Mouse (Mus musculus): Measurements from ENCODE around the gene Syne3. TPM values are rescaled to one million over a fixed set of nuclear protein-coding genes. Genes with fewer than 3 reads are reported as not detected.

Gene Syne3
- total and polyA plus RNA-seq, 3 experiments: 4.9 to 10.7 TPM; not detected in 1

GRCm38 (mm10) chr12:105039578-105040289 lies 30.1 kb upstream of the Syne3 start:
- TF ChIP-seq SMC3 (IDR thresholded peaks at IDR 0.05; ENCODE audit: low read depth, low read length) (no peak), EP300 (IDR thresholded peaks at IDR 0.05; ENCODE audit: low read depth in 1 of 2, low read length in 2 of 2) (no peak), TAL1 (IDR thresholded peaks at IDR 0.05; ENCODE audit: low read length) (peak; percentile 39; the same call in 1 of the 2 replicates), POLR2A (IDR thresholded peaks at IDR 0.05; ENCODE audit: control insufficient read depth in 1 of 2, insufficient read depth in 1 of 2, low read depth in 1 of 2, low read length in 2 of 2, poor library complexity in 1 of 2) (no peak), USF2 (IDR thresholded peaks at IDR 0.05; ENCODE audit: borderline replicate concordance in 1 of 2, insufficient read depth in 1 of 2, low read depth in 1 of 2, low read length in 2 of 2) (no peak), ZNF384 (IDR thresholded peaks at IDR 0.05; ENCODE audit: low read depth, low read length) (no peak), KAT2A (conservative IDR thresholded peaks at IDR 0.05; ENCODE audit: low read depth, low read length) (no peak)
- Histone ChIP-seq H3K4me3 (ENCODE audit: control insufficient read depth in 1 of 2, insufficient read depth in 1 of 2, low read depth in 2 of 2, low read length in 2 of 2) (no peak overlapping the region), H3K4me1 (ENCODE audit: control insufficient read depth in 1 of 2, insufficient read depth in 2 of 2, low read length in 2 of 2) (peaks cover 14 to 41% of the 10 kb centered on the region in 2 experiments), H3K9ac (ENCODE audit: control insufficient read depth, low read depth, low read length, poor library complexity, severe bottlenecking) (peak overlapping the region; percentile 19), H3K27ac (ENCODE audit: control insufficient read depth, low read depth, low read length) (peak overlapping the region; percentile 80), H3K27me3 (ENCODE audit: control insufficient read depth in 1 of 2, insufficient read depth in 2 of 2, low read length in 2 of 2) (no peaks in the 10 kb centered on the region), H3K79me2 (ENCODE audit: control insufficient read depth, insufficient read depth, low read length, poor library complexity) (peaks cover 54% of the 10 kb centered on the region), H3K36me3 (ENCODE audit: control insufficient read depth in 1 of 2, insufficient read depth in 2 of 2, low read length in 2 of 2) (peaks cover 11 to 31% of the 10 kb centered on the region in 2 experiments), H3K9me3 (replicated peaks; ENCODE audit: insufficient read depth, low read length) (no peaks in the 10 kb centered on the region)
- peak; percentile 52 for DNase-seq (ENCODE audit: low read depth, low spot score)

GRCm38 (mm10) chr12:105038918-105039317 lies 29.3 kb upstream of the Syne3 start:
- no peak for TF ChIP-seq NELFE (IDR thresholded peaks at IDR 0.05; ENCODE audit: low read depth, low read length)
- TF ChIP-seq POLR2AphosphoS5 (IDR thresholded peaks at IDR 0.05; ENCODE audit: borderline replicate concordance, low read depth, low read length): no peak
- 0 out of 2 replicates have a peak, but pooled peaks have one; percentile 36 for TF ChIP-seq MAX (IDR thresholded peaks at IDR 0.05; ENCODE audit: low read length)
- TF ChIP-seq SIN3A (IDR thresholded peaks at IDR 0.05; ENCODE audit: low read length): peak; percentile 82
- TF ChIP-seq RAD21 (IDR thresholded peaks at IDR 0.05; ENCODE audit: low read depth, low read length): no peak
- TF ChIP-seq ZC3H11A (IDR thresholded peaks at IDR 0.05; ENCODE audit: low read depth, low read length): no peak
- no peak for TF ChIP-seq E2F4 (IDR thresholded peaks at IDR 0.05; ENCODE audit: borderline replicate concordance, low read depth, low read length)
- TF ChIP-seq MYC (IDR thresholded peaks at IDR 0.05; ENCODE audit: low read depth, low read length): no peak
- TF ChIP-seq RCOR1 (IDR thresholded peaks at IDR 0.05; ENCODE audit: low read depth, low read length): peak; percentile 21; the same call in 1 of the 2 replicates
- peak; percentile 78 for TF ChIP-seq ETS1 (IDR thresholded peaks at IDR 0.05; ENCODE audit: low read depth, low read length)
- TF ChIP-seq SMC3 (IDR thresholded peaks at IDR 0.05; ENCODE audit: low read depth, low read length): no peak
- TF ChIP-seq NRF1 (IDR thresholded peaks at IDR 0.05; ENCODE audit: insufficient read depth, low read depth, low read length, poor library complexity, severe bottlenecking): no peak
- TF ChIP-seq ELF1 (IDR thresholded peaks at IDR 0.05; ENCODE audit: low read depth, low read length): no peak
- TF ChIP-seq MXI1 (IDR thresholded peaks at IDR 0.05; ENCODE audit: low read depth, low read length): peak; percentile 43
- TF ChIP-seq TBP (IDR thresholded peaks at IDR 0.05; ENCODE audit: low read depth, low read length): no peak
- TF ChIP-seq CHD2 (IDR thresholded peaks at IDR 0.05; ENCODE audit: low read length): peak; percentile 12; the same call in 1 of the 2 replicates
- peak; percentile 82 for TF ChIP-seq GATA1 (IDR thresholded peaks at IDR 0.05; ENCODE audit: low read depth, low read length)
- peak; percentile 90 for TF ChIP-seq TCF12 (IDR thresholded peaks at IDR 0.05; ENCODE audit: low read depth, low read length)
- peak; percentile 93 for TF ChIP-seq TAL1 (IDR thresholded peaks at IDR 0.05; ENCODE audit: low read length)
- TF ChIP-seq CHD1 (IDR thresholded peaks at IDR 0.05; ENCODE audit: low read depth, low read length): no peak
- TF ChIP-seq EP300 (IDR thresholded peaks at IDR 0.05; ENCODE audit: low read depth in 1 of 2, low read length in 2 of 2): peak; percentile 82 to 85
- no peak for TF ChIP-seq JUND (IDR thresholded peaks at IDR 0.05; ENCODE audit: low read depth, low read length)
- Histone ChIP-seq H3K27ac (ENCODE audit: control insufficient read depth, low read depth, low read length) (peak overlapping the region; percentile 80), H3K9me3 (replicated peaks; ENCODE audit: insufficient read depth, low read length) (no peaks in the 10 kb centered on the region), H3K27me3 (ENCODE audit: control insufficient read depth in 1 of 2, insufficient read depth in 2 of 2, low read length in 2 of 2) (no peaks in the 10 kb centered on the region), H3K79me2 (ENCODE audit: control insufficient read depth, insufficient read depth, low read length, poor library complexity) (peaks cover 63% of the 10 kb centered on the region), H3K36me3 (ENCODE audit: control insufficient read depth in 1 of 2, insufficient read depth in 2 of 2, low read length in 2 of 2) (peaks cover 11 to 31% of the 10 kb centered on the region in 2 experiments), H3K4me1 (ENCODE audit: control insufficient read depth in 1 of 2, insufficient read depth in 2 of 2, low read length in 2 of 2) (peaks cover 14 to 46% of the 10 kb centered on the region in 2 experiments), H3K4me3 (ENCODE audit: control insufficient read depth in 1 of 2, insufficient read depth in 1 of 2, low read depth in 2 of 2, low read length in 2 of 2) (peak overlapping the region; percentile 25 to 27; a peak in 3 of 4 replicates), H3K9ac (ENCODE audit: control insufficient read depth, low read depth, low read length, poor library complexity, severe bottlenecking) (peak overlapping the region; percentile 44)
- peak; percentile 86 for DNase-seq (ENCODE audit: low read depth, low spot score)
